Mouse (Mus musculus): ENCODE data around the gene Bnipl.

GRCm38 (mm10) chr3:95287541-95287940, 36.5 kb upstream of the Bnipl start:
- TF ChIP-seq MAX (IDR thresholded peaks at IDR 0.05), result no peak
- TF ChIP-seq CTCF (IDR thresholded peaks at IDR 0.05; ENCODE audit: control insufficient read depth, insufficient read depth, insufficient read length), result no peak
- no peak for TF ChIP-seq USF1 (IDR thresholded peaks at IDR 0.05; ENCODE audit: low read depth)
- no peak for TF ChIP-seq CEBPB (IDR thresholded peaks at IDR 0.05; ENCODE audit: low read depth)
- TF ChIP-seq MYOG (IDR thresholded peaks at IDR 0.05; ENCODE audit: control insufficient read depth, extremely low read depth, insufficient read length), result no peak
- no peak for TF ChIP-seq MYOD1 (IDR thresholded peaks at IDR 0.05; ENCODE audit: control insufficient read depth, insufficient read length, low read depth)
- TF ChIP-seq FOSL1 (IDR thresholded peaks at IDR 0.05; ENCODE audit: insufficient read depth, low read length, poor library complexity, severe bottlenecking), result no peak
